In the genomic region with DNA sequence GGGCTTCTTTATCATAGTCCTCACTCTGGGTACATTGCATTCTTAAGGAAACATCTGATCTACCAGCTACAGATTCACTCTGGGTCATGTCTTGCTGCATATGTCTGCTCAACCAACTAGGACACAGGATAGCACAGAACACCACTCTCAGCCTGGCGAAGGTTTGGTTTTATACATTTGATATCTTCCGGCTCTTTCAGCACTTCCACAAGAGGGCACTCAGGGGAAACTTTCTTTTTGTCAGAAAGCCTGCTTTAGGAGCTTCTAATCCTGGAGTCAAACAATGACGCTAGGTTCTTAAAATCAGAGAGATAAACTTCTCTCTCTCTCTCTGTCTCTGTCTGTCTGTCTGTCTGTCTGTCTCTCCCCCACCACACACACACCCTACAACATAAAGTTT, we compare ENCODE assay signal across 13 mouse cellular contexts. TPM values are rescaled to one million over a fixed set of nuclear protein-coding genes. Genes with fewer than 3 reads are reported as not detected.
DNase-seq lines count a peak whose midpoint lies in the region; ATAC-seq and TF ChIP-seq lines count a peak whose summit lies in the region.
"Had no signal": no experiment of that assay in that cellular context is flagged by ENCODE, and none has a peak within 500 bp of the region (broad histone marks: within the 10 kb centered on the region; RNA-seq: fewer than 3 reads in every experiment).

No protein-coding gene starts in this region.

- no peaks in the 10 kb centered on the region for H3K27me3 ChIP-seq in heart, embryonic 10.5 days (ENCODE audit: insufficient read depth, poor library complexity, severe bottlenecking)
- H3K27me3 ChIP-seq in lung, embryonic 14.5 days (ENCODE audit: insufficient read depth, low read length) = no peaks in the 10 kb centered on the region
- no peaks in the 10 kb centered on the region for H3K27me3 ChIP-seq in lung, postnatal 0 days (replicated peaks; ENCODE audit: insufficient read depth, low read length)
- H3K27me3 ChIP-seq: embryonic facial prominence, embryonic 15.5 days; heart, embryonic 13.5 days; hindbrain, embryonic 15.5 days had no signal

- TF ChIP-seq CTCF in lung, embryonic 14.5 days (IDR thresholded peaks at IDR 0.05; ENCODE audit: low read depth) = 0 out of 2 replicates have a peak, but pooled peaks have one; percentile 17
- TF ChIP-seq CTCF in lung, postnatal 0 days (IDR thresholded peaks at IDR 0.05) = no peak
- peak; percentile 18; the same call in 1 of the 2 replicates for TF ChIP-seq CTCF in brain, embryonic 14.5 days (IDR thresholded peaks at IDR 0.05; ENCODE audit: borderline replicate concordance, extremely low read depth, insufficient read depth, insufficient read length)

- H3K4me3 ChIP-seq in heart, embryonic 10.5 days = no peak overlapping the region
- H3K4me3 ChIP-seq in lung, embryonic 14.5 days (ENCODE audit: low read depth, low read length) = no peak overlapping the region
- H3K4me3 ChIP-seq in lung, postnatal 0 days (ENCODE audit: low read depth, low read length) = no peak overlapping the region
- H3K4me3 ChIP-seq: embryonic facial prominence, embryonic 15.5 days; heart, embryonic 13.5 days; hindbrain, embryonic 15.5 days; myocyte had no signal

- H3K27ac ChIP-seq in heart, embryonic 10.5 days = no peak overlapping the region
- no peak overlapping the region for H3K27ac ChIP-seq in lung, embryonic 14.5 days (ENCODE audit: low read depth)
- H3K27ac ChIP-seq in lung, postnatal 0 days (ENCODE audit: low read length) = no peak overlapping the region
- H3K27ac ChIP-seq: embryonic facial prominence, embryonic 15.5 days; heart, embryonic 13.5 days; hindbrain, embryonic 15.5 days had no signal

- TF ChIP-seq POLR2A in brain, embryonic 14.5 days (IDR thresholded peaks at IDR 0.05; ENCODE audit: borderline replicate concordance, extremely low read depth, insufficient read depth, insufficient read length, poor library complexity, severe bottlenecking) = no peak

- no peaks in the 10 kb centered on the region for H3K9me3 ChIP-seq in heart, embryonic 10.5 days
- no peaks in the 10 kb centered on the region for H3K9me3 ChIP-seq in lung, embryonic 14.5 days (ENCODE audit: low read depth, low read length)
- H3K9me3 ChIP-seq in lung, postnatal 0 days (ENCODE audit: low read length) = no peaks in the 10 kb centered on the region
- H3K9me3 ChIP-seq: embryonic facial prominence, embryonic 15.5 days; heart, embryonic 13.5 days; hindbrain, embryonic 15.5 days had no signal

- H3K9ac ChIP-seq in lung, embryonic 14.5 days = no peak overlapping the region
- H3K9ac ChIP-seq in lung, postnatal 0 days (replicated peaks; ENCODE audit: low read depth) = no peak overlapping the region
- H3K9ac ChIP-seq: embryonic facial prominence, embryonic 15.5 days; heart, embryonic 13.5 days; hindbrain, embryonic 15.5 days had no signal

- no peak for TF ChIP-seq EP300 in lung, postnatal 0 days (IDR thresholded peaks at IDR 0.05)

- DNase-seq in heart, postnatal 4 days = peak; percentile 6
- DNase-seq in heart, embryonic 10.5 days (ENCODE audit: low spot score) = no peak
- DNase-seq in lung, embryonic 14.5 days = peak; percentile 38
- no peak for DNase-seq in lung, postnatal 0 days (ENCODE audit: low spot score)
- DNase-seq in brain, embryonic 14.5 days (ENCODE audit: low read depth) = peak; percentile 13
- peak; percentile 5 for DNase-seq in right cerebral cortex, postnatal 14 days
- no peak for DNase-seq in adrenal gland, postnatal 25 days
- no peak for DNase-seq in gastrocnemius, adult 8-10 months (ENCODE audit: low spot score in 2 of 2)

- WGBS in heart, embryonic 10.5 days = 49% methylated on average over 3 of the region's 3 CpGs
- 51% methylated on average over 3 of the region's 3 CpGs for WGBS in lung, embryonic 14.5 days
- WGBS in lung, postnatal 0 days = 42% methylated on average over 3 of the region's 3 CpGs

- no peaks in the 10 kb centered on the region for H3K4me1 ChIP-seq in heart, embryonic 10.5 days
- H3K4me1 ChIP-seq in lung, embryonic 14.5 days (ENCODE audit: insufficient read depth) = no peaks in the 10 kb centered on the region
- H3K4me1 ChIP-seq in lung, postnatal 0 days (ENCODE audit: insufficient read depth, low read depth, low read length) = no peaks in the 10 kb centered on the region
- H3K4me1 ChIP-seq: embryonic facial prominence, embryonic 15.5 days; hindbrain, embryonic 15.5 days had no signal

- no peak for ATAC-seq in lung, embryonic 14.5 days (ENCODE audit: insufficient read depth)
- ATAC-seq in lung, postnatal 0 days = no peak

- H3K36me3 ChIP-seq in heart, embryonic 10.5 days = no peaks in the 10 kb centered on the region
- H3K36me3 ChIP-seq in lung, embryonic 14.5 days (ENCODE audit: insufficient read depth) = no peaks in the 10 kb centered on the region
- H3K36me3 ChIP-seq in lung, postnatal 0 days (ENCODE audit: insufficient read depth, low read length) = no peaks in the 10 kb centered on the region
- H3K36me3 ChIP-seq: embryonic facial prominence, embryonic 15.5 days; heart, embryonic 13.5 days; hindbrain, embryonic 15.5 days had no signal

- H3K4me2 ChIP-seq in lung, embryonic 14.5 days = no peak overlapping the region
- no peak overlapping the region for H3K4me2 ChIP-seq in lung, postnatal 0 days (replicated peaks; ENCODE audit: low read depth, low read length)
- H3K4me2 ChIP-seq: embryonic facial prominence, embryonic 15.5 days; heart, embryonic 13.5 days; hindbrain, embryonic 15.5 days had no signal

RNA-seq across cellular contexts. Expression of a gene that starts 27.8 kb away (rescaled TPM):
- 1 to 10 TPM; 1.1 to 1.4 TPM for total RNA-seq in heart, postnatal 4 days (2021)
- polyA plus RNA-seq in heart, embryonic 10.5 days (2016; fragmentation: Nextera tagmentation; extraction: Ambion mirVana) = 4.6 and 5.2 TPM in 2 replicates
- 1.9 and 2.6 TPM in 2 replicates for polyA plus RNA-seq in lung, embryonic 14.5 days (2014; fragmentation: Nextera tagmentation; extraction: Ambion mirVana)
- polyA plus RNA-seq in lung, postnatal 0 days (2015; fragmentation: Nextera tagmentation; extraction: Ambion mirVana) = 0.16 and 0.29 TPM in 2 replicates
- polyA plus RNA-seq in brain, embryonic 14.5 days (2012; rRNA removed) = 103 and 120 TPM in 2 replicates
- 2.8 and 5.4 TPM in 2 replicates for total RNA-seq in adrenal gland, postnatal 25 days (2021)
- total RNA-seq in gastrocnemius, adult 8-10 months (2022) = not detected
- total RNA-seq: liver, adult 2 months had no signal
- polyA plus RNA-seq: liver, adult 2 months; myocyte had no signal

Comparison
In these comparisons a context has a peak if more than half of its experiments do, and no peak if none do; other contexts are left out.
1. DNase-seq: peak in heart, postnatal 4 days (single experiment), lung, embryonic 14.5 days (single experiment), brain, embryonic 14.5 days (single experiment) and right cerebral cortex, postnatal 14 days (single experiment); none in heart, embryonic 10.5 days (single experiment), lung, postnatal 0 days (single experiment), adrenal gland, postnatal 25 days (single experiment) and gastrocnemius, adult 8-10 months (0 of 2).
2. RNA of a gene that starts 27.8 kb away (polyA plus RNA-seq): 103 to 120 TPM in brain, embryonic 14.5 days; 4.6 to 5.2 TPM in heart, embryonic 10.5 days, 1.9 to 2.6 TPM in lung, embryonic 14.5 days and 0.16 to 0.29 TPM in lung, postnatal 0 days; every median in the first group is over 10 times any median in the second.